Mouse (Mus musculus) G1E (cell line): ENCODE measurements around the gene Lrmda.

ENCODE experiments used
- CTCF ChIP-seq: IDR thresholded peaks from 2 replicates; pipeline ENCODE4 v1.5.1; 2012; ENCODE audit warnings: low read depth, low read length, inconsistent platforms, mixed read lengths
- POLR2AphosphoS5 ChIP-seq: IDR thresholded peaks from 2 replicates; pipeline ENCODE4 v1.6.1; 2012; ENCODE audit warnings: low read depth, low read length, inconsistent platforms; ENCODE audit not compliant: insufficient replicate concordance
- TAL1 ChIP-seq: conservative IDR thresholded peaks from 2 replicates; pipeline ENCODE4 v1.6.1; 2012; ENCODE audit warnings: low read depth, low read length, inconsistent platforms, mixed read lengths

GRCm38 (mm10) chr14:22817346-22818201, 798.1 kb downstream of the Lrmda start:
- no peak for TF ChIP-seq CTCF
- TF ChIP-seq TAL1: no peak
- no peak for TF ChIP-seq POLR2AphosphoS5
